Mouse (Mus musculus) embryo, embryonic 10 days (tissue): Measurements from ENCODE around the gene Cdca5.
A peak's percentile ranks its signal among the peaks of the same experiment; 100 is the strongest.
"Not testable (repeated sequence)": the region's sequence is repeated elsewhere in the genome, so short reads cannot be mapped to it uniquely, and the experiment has no call there.

ENCODE experiments used
- DNase-seq: peaks from one replicate; pipeline ENCODE4 v3.0.0-alpha.2; 2015; ENCODE audit warnings: low spot score

Gene Cdca5

GRCm38 (mm10) chr19:6084478-6085248 is at the start of gene Cdca5, which contains the start of gene Zfpl1:
Cdca5 (plus strand) TSS chr19:6084983.
Zfpl1 (minus strand) TSS chr19:6084956.
- peak; percentile 100 for DNase-seq

GRCm38 (mm10) chr19:6035966-6036585 is 48.7 kb upstream of the Cdca5 start:
- DNase-seq = no peak

GRCm38 (mm10) chr19:6037695-6038094 is 47.1 kb upstream of the Cdca5 start:
- DNase-seq = no peak

GRCm38 (mm10) chr19:6038326-6038725 is 46.5 kb upstream of the Cdca5 start:
- DNase-seq = no peak

- no peak for DNase-seq
These were observed 44.8 kb upstream of the Cdca5 start for GRCm38 (mm10) chr19:6040002-6040401.

GRCm38 (mm10) chr19:6042293-6042692 is 42.5 kb upstream of the Cdca5 start:
- DNase-seq = no peak

- DNase-seq = not testable (repeated sequence)
These were observed 40.7 kb upstream of the Cdca5 start for GRCm38 (mm10) chr19:6044102-6044501.

- peak; percentile 59 for DNase-seq
These were observed 39.2 kb upstream of the Cdca5 start for GRCm38 (mm10) chr19:6045366-6046293.

GRCm38 (mm10) chr19:6046294-6047153 is 38.3 kb upstream of the Cdca5 start, which contains the start of gene Syvn1:
Syvn1 (plus strand) TSS chr19:6046576.
- peak; percentile 96 for DNase-seq

- no peak for DNase-seq
These were observed 37.5 kb upstream of the Cdca5 start for GRCm38 (mm10) chr19:6047154-6047898.

- DNase-seq = no peak
These were observed 37.0 kb upstream of the Cdca5 start for GRCm38 (mm10) chr19:6047899-6048166.

GRCm38 (mm10) chr19:6048681-6049410 is 35.9 kb upstream of the Cdca5 start:
- DNase-seq = no peak

GRCm38 (mm10) chr19:6052516-6052915 is 32.3 kb upstream of the Cdca5 start:
- no peak for DNase-seq

- no peak for DNase-seq
These were observed 30.5 kb upstream of the Cdca5 start for GRCm38 (mm10) chr19:6054296-6054695.

- DNase-seq = no peak
These were observed 28.1 kb upstream of the Cdca5 start for GRCm38 (mm10) chr19:6056696-6057095.

GRCm38 (mm10) chr19:6057313-6058096 is 27.3 kb upstream of the Cdca5 start, which contains the start of the genes Mrpl49 and Fau:
Mrpl49 (minus strand) TSS chr19:6057785.
Fau (plus strand) TSS chr19:6057844.
- DNase-seq = peak; percentile 100

- DNase-seq = no peak
These were observed 26.3 kb upstream of the Cdca5 start for GRCm38 (mm10) chr19:6058513-6058912.

GRCm38 (mm10) chr19:6058966-6059365 is 25.8 kb upstream of the Cdca5 start:
- no peak for DNase-seq

- peak; percentile 94 for DNase-seq
These were observed 23.7 kb upstream of the Cdca5 start, which contains the start of gene Znhit2 for GRCm38 (mm10) chr19:6061021-6061533. Znhit2 (plus strand) TSS chr19:6061192.
